Mouse (Mus musculus) Patski (cell line): ENCODE results near the gene Aqp3. TPM values are rescaled to one million over a fixed set of nuclear protein-coding genes. Genes with fewer than 3 reads are reported as not detected.
A peak's percentile ranks its signal among the peaks of the same experiment; 100 is the strongest.

Experiments used
- ATAC-seq: fragments of 100-300 bp; one replicate; pipeline ENCODE4 v1.8.0; 2021
- CTCF ChIA-PET: fragments of 350-600 bp; sonication (Branson Sonifier 250); formaldehyde crosslinking; loops from one replicate; lab custom pipeline; 2022; ENCODE audit warnings: inconsistent platforms; lab: Charles Lee
- POLR2A ChIA-PET: fragments of 350-600 bp; sonication (Branson Sonifier 250); formaldehyde crosslinking; loops from one replicate; lab custom pipeline; 2022; ENCODE audit warnings: antibody characterized with exemption, inconsistent platforms; lab: Charles Lee
- DNase-seq: peaks from one replicate; pipeline ENCODE4 v3.0.0-alpha.2; 2011; ENCODE audit warnings: low read depth, low spot score
- H3K27me3 ChIP-seq: fragments of 371-371 bp; one replicate; pipeline ENCODE4 v1.5.1; 2021
- CTCF ChIP-seq: fragments of 100-300 bp; IDR thresholded peaks from one replicate; pipeline ENCODE4 v1.5.1; 2021
- in situ Hi-C: fragments of 300-500 bp; cut with MboI; formaldehyde crosslinking; loops from 3 replicates; pipeline ENCODE4 v1.11.1; 2018; ENCODE audit warnings: low pct_unique_long_range_greater_than_20kb, mixed read lengths
- polyA plus RNA-seq: library from polyadenylated mRNA; unstranded; gene quantifications from one replicate; pipeline ENCODE4 v1.2.3, GENCODE M21; 2021

Gene Aqp3
- polyA plus RNA-seq, 1 experiment from 2014 or later: 2.3 TPM

GRCm38 (mm10) chr4:41107440-41107839 lies 9.5 kb upstream of the Aqp3 start:
- POLR2A ChIA-PET: no interaction called here

GRCm38 (mm10) chr4:41102901-41103300 lies 4.9 kb upstream of the Aqp3 start:
- ChIA-PET CTCF (interaction anchor here (1.4 to 2.2 kb wide), 2 partner anchors 39 to 51 kb away, joined by 3 to 9 read pairs; no protein-coding TSS in a partner anchor), POLR2A (no interaction called here)
- in situ Hi-C loops: no loop called here
- DNase-seq (no peak), ATAC-seq (no peak)
- TF ChIP-seq CTCF: no peak
- no peaks in the 10 kb centered on the region for H3K27me3 ChIP-seq

More at GRCm38 (mm10) chr4:41107440-41107839, 9.5 kb upstream of the Aqp3 start:
- no peaks in the 10 kb centered on the region for H3K27me3 ChIP-seq
- no peak for DNase-seq
- TF ChIP-seq CTCF: no peak
- no peak for ATAC-seq
- CTCF ChIA-PET: no interaction called here
- in situ Hi-C loops: no loop called here

GRCm38 (mm10) chr4:41100986-41101385 lies 3.0 kb upstream of the Aqp3 start:
- CTCF ChIA-PET: no interaction called here
- no peak for DNase-seq
- no peak for TF ChIP-seq CTCF
- in situ Hi-C loops: no loop called here
- no peaks in the 10 kb centered on the region for H3K27me3 ChIP-seq
- POLR2A ChIA-PET: no interaction called here
- ATAC-seq: no peak

- CTCF ChIA-PET: no interaction called here
- DNase-seq: no peak
Measured at GRCm38 (mm10) chr4:41098577-41098951, 581 bp upstream of the Aqp3 start.

GRCm38 (mm10) chr4:41097381-41097780 lies 602 bp downstream of the Aqp3 start:
- no peak for ATAC-seq
- no peak for DNase-seq
- no peaks in the 10 kb centered on the region for H3K27me3 ChIP-seq
- TF ChIP-seq CTCF: no peak
- in situ Hi-C loops: no loop called here
- CTCF ChIA-PET: no interaction called here
- POLR2A ChIA-PET: no interaction called here

More at GRCm38 (mm10) chr4:41098577-41098951, 581 bp upstream of the Aqp3 start:
- no peak for TF ChIP-seq CTCF
- no peaks in the 10 kb centered on the region for H3K27me3 ChIP-seq
- no peak for ATAC-seq
- in situ Hi-C loops: no loop called here
- POLR2A ChIA-PET: no interaction called here

GRCm38 (mm10) chr4:41096794-41097193 lies 1.2 kb downstream of the Aqp3 start:
- no peaks in the 10 kb centered on the region for H3K27me3 ChIP-seq

GRCm38 (mm10) chr4:41096169-41096568 lies 1.8 kb downstream of the Aqp3 start:
- no peak for DNase-seq
- in situ Hi-C loops: no loop called here
- ChIA-PET CTCF (no interaction called here), POLR2A (no interaction called here)
- no peak for ATAC-seq
- no peaks in the 10 kb centered on the region for H3K27me3 ChIP-seq
- no peak for TF ChIP-seq CTCF

More at GRCm38 (mm10) chr4:41096794-41097193, 1.2 kb downstream of the Aqp3 start:
- ChIA-PET POLR2A (no interaction called here), CTCF (no interaction called here)
- TF ChIP-seq CTCF: no peak
- DNase-seq: no peak
- no peak for ATAC-seq
- in situ Hi-C loops: no loop called here

- no peaks in the 10 kb centered on the region for H3K27me3 ChIP-seq
- in situ Hi-C loops: no loop called here
- DNase-seq (peak; percentile 79), ATAC-seq (peak; percentile 70)
- ChIA-PET POLR2A (no interaction called here), CTCF (no interaction called here)
- no peak for TF ChIP-seq CTCF
Measured at GRCm38 (mm10) chr4:41094361-41094760, 3.6 kb downstream of the Aqp3 start.

GRCm38 (mm10) chr4:41092958-41093357 lies 5.0 kb downstream of the Aqp3 start:
- DNase-seq (no peak), ATAC-seq (no peak)
- TF ChIP-seq CTCF: no peak
- ChIA-PET CTCF (interaction anchor here (1.4 kb wide), 1 partner anchor 27 kb away, joined by 3 read pairs; no protein-coding TSS in a partner anchor), POLR2A (no interaction called here)
- H3K27me3 ChIP-seq: no peaks in the 10 kb centered on the region
- in situ Hi-C loops: no loop called here

- ATAC-seq: no peak
- H3K27me3 ChIP-seq: no peaks in the 10 kb centered on the region
- CTCF ChIA-PET: no interaction called here
- no peak for DNase-seq
- POLR2A ChIA-PET: no interaction called here
- in situ Hi-C loops: no loop called here
- TF ChIP-seq CTCF: no peak
Measured at GRCm38 (mm10) chr4:41091391-41091790, 6.6 kb downstream of the Aqp3 start.

- H3K27me3 ChIP-seq: no peaks in the 10 kb centered on the region
- no peak for TF ChIP-seq CTCF
- ChIA-PET CTCF (no interaction called here), POLR2A (no interaction called here)
- no peak for DNase-seq
- in situ Hi-C loops: no loop called here
- ATAC-seq: no peak
Measured at GRCm38 (mm10) chr4:41089705-41090104, 8.3 kb downstream of the Aqp3 start.

GRCm38 (mm10) chr4:41089189-41089588 lies 8.8 kb downstream of the Aqp3 start:
- POLR2A ChIA-PET: no interaction called here

More at GRCm38 (mm10) chr4:41089189-41089588, 8.8 kb downstream of the Aqp3 start:
- in situ Hi-C loops: no loop called here
- no peak for TF ChIP-seq CTCF
- no peaks in the 10 kb centered on the region for H3K27me3 ChIP-seq
- ATAC-seq (no peak), DNase-seq (no peak)
- CTCF ChIA-PET: no interaction called here
